Mouse (Mus musculus): ENCODE measurements at regions not wholly inside any gene's neighbourhood (a gene's known extent, or its start where the extent isn't known, plus 50 kb on each side); places are given as distances from the start of the nearest gene placed in this dataset.

DNA sequence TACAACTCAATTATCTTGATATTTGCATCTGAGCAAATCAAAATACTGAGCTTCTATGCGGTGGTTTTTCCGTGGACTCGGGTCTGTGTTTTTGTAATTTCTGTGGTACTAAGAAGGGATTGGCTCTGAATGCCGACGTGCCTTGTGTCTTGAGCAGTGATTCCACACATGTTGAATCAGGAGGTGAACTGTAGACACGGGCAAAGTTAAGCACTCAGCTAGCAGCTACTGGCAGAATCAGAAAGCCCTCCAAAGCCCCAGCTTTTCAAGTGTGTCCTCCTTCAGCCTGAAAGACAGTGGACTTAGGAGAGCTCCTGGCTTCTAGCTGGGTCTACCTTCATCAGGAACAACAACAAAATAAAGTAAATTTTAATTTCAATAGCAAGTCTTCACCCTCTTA, 462.9 kb upstream of the Pou3f3 start:
- Histone ChIP-seq H3K4me3 (ENCODE audit: low read depth, low read length) (no peak overlapping the region), H3K9ac (ENCODE audit: low read depth, low read length) (no peak overlapping the region), H3K4me1 (replicated peaks; ENCODE audit: control insufficient read depth, insufficient read depth, low read length) (no peaks in the 10 kb centered on the region), H3K36me3 (ENCODE audit: control insufficient read depth, insufficient read depth) (no peaks in the 10 kb centered on the region), H3K27ac (ENCODE audit: low read depth, low read length) (no peak overlapping the region), H3K9me3 (ENCODE audit: control insufficient read depth) (no peaks in the 10 kb centered on the region), H3K27me3 (replicated peaks; ENCODE audit: control insufficient read depth, insufficient read depth, low read length) (no peaks in the 10 kb centered on the region), H3K4me2 (replicated peaks; ENCODE audit: low read depth) (no peak overlapping the region)
- 77% methylated on average over 6 of the region's 6 CpGs for WGBS
- ATAC-seq, result no peak
- TF ChIP-seq CTCF (IDR thresholded peaks at IDR 0.05; ENCODE audit: low read depth), result no peak

DNA sequence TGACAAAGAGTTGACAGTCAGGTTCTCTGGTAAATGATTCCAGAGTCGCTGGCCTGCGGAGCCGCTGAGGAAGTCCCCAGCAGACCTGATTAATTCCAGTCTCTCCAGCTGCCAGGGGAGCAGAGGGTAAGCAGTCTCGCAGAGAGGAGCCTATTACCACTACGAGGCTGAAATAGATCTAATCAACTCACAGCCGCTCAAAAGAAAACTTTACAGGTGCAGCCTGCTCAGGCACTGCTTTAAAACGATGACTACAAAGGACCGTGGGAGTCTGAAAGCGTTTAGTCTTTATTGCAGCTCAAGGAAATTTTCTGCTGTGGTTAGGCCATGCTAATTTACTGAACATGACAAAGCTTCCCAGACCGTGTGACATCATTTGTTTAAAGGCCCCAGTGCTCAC, 462.3 kb upstream of the Pou3f3 start:
- WGBS, result 28% methylated on average over 10 of the region's 10 CpGs
- no peaks in the 10 kb centered on the region for H3K4me1 ChIP-seq (replicated peaks; ENCODE audit: control insufficient read depth, insufficient read depth, low read length)
- H3K4me3 ChIP-seq (ENCODE audit: low read depth, low read length), result no peak overlapping the region
- no peaks in the 10 kb centered on the region for H3K9me3 ChIP-seq (ENCODE audit: control insufficient read depth)
- no peak for ATAC-seq
- H3K9ac ChIP-seq (ENCODE audit: low read depth, low read length), result no peak overlapping the region
- H3K36me3 ChIP-seq (ENCODE audit: control insufficient read depth, insufficient read depth), result no peaks in the 10 kb centered on the region
- no peaks in the 10 kb centered on the region for H3K27me3 ChIP-seq (replicated peaks; ENCODE audit: control insufficient read depth, insufficient read depth, low read length)
- H3K4me2 ChIP-seq (replicated peaks; ENCODE audit: low read depth), result no peak overlapping the region
- H3K27ac ChIP-seq (ENCODE audit: low read depth, low read length), result no peak overlapping the region
- TF ChIP-seq CTCF (IDR thresholded peaks at IDR 0.05; ENCODE audit: low read depth), result no peak

DNA sequence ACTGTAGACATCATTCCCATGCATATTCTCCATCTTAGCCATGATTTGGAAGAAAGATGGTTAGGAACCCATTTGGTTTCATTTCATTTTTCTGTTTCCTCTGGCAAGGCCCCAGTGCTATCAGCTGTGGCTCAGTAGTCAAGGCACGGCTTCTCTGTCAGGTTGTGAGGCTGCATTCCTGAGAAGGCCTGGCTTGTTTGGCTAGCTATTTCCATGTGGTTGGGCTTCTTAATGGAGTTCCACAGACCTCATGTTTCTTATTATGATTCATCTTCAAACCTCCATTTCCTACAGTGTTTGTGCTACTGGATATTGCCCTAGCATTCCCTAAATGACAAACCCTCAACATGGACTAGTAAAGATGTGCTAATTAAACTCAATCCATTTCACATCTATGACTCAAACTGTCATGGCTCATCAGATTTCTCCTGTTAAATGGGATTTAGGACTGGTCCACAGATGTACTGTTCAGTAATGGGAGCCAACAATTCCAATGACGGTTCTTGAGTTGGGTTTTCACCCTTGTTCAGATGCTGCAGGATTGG, 459.0 kb upstream of the Pou3f3 start:
- no peak for ATAC-seq
- 89% methylated on average over 2 of the region's 2 CpGs for WGBS
- no peak for TF ChIP-seq CTCF (IDR thresholded peaks at IDR 0.05; ENCODE audit: low read depth)

DNA sequence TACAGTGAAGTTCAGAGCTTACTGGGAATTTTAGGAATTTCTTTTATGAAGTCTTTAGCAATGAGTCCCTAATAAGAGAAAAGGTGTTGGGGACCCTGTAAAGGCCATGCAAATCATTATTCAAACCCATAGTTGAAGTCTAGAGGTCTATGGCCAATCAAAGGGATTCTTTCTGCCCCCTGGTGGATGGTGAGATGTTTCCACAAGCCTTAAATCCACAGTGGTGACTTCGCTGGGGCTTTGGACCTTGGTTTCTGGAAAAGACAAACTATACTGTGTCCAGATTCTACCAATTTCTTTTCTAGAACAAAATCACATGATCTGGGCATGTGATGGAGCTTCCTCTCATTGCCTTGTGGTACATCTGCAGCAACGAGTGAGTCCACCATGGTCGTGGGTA, 457.2 kb upstream of the Pou3f3 start:
- Histone ChIP-seq H3K36me3 (ENCODE audit: control insufficient read depth, insufficient read depth) (no peaks in the 10 kb centered on the region), H3K27ac (ENCODE audit: low read depth, low read length) (no peak overlapping the region), H3K27me3 (replicated peaks; ENCODE audit: control insufficient read depth, insufficient read depth, low read length) (no peaks in the 10 kb centered on the region), H3K4me1 (replicated peaks; ENCODE audit: control insufficient read depth, insufficient read depth, low read length) (no peaks in the 10 kb centered on the region), H3K4me3 (ENCODE audit: low read depth, low read length) (no peak overlapping the region), H3K4me2 (replicated peaks; ENCODE audit: low read depth) (no peak overlapping the region), H3K9me3 (ENCODE audit: control insufficient read depth) (no peaks in the 10 kb centered on the region), H3K9ac (ENCODE audit: low read depth, low read length) (no peak overlapping the region)
- peak; percentile 64 for TF ChIP-seq CTCF (IDR thresholded peaks at IDR 0.05; ENCODE audit: low read depth)
- ATAC-seq, result no peak
- 92% methylated on average over 3 of the region's 3 CpGs for WGBS

More for the DNA sequence above, 459.0 kb upstream of the Pou3f3 start:
- Histone ChIP-seq H3K4me3 (ENCODE audit: low read depth, low read length) (no peak overlapping the region), H3K4me1 (replicated peaks; ENCODE audit: control insufficient read depth, insufficient read depth, low read length) (no peaks in the 10 kb centered on the region), H3K27me3 (replicated peaks; ENCODE audit: control insufficient read depth, insufficient read depth, low read length) (no peaks in the 10 kb centered on the region), H3K9ac (ENCODE audit: low read depth, low read length) (no peak overlapping the region), H3K9me3 (ENCODE audit: control insufficient read depth) (no peaks in the 10 kb centered on the region), H3K36me3 (ENCODE audit: control insufficient read depth, insufficient read depth) (no peaks in the 10 kb centered on the region), H3K27ac (ENCODE audit: low read depth, low read length) (no peak overlapping the region), H3K4me2 (replicated peaks; ENCODE audit: low read depth) (no peak overlapping the region)

DNA sequence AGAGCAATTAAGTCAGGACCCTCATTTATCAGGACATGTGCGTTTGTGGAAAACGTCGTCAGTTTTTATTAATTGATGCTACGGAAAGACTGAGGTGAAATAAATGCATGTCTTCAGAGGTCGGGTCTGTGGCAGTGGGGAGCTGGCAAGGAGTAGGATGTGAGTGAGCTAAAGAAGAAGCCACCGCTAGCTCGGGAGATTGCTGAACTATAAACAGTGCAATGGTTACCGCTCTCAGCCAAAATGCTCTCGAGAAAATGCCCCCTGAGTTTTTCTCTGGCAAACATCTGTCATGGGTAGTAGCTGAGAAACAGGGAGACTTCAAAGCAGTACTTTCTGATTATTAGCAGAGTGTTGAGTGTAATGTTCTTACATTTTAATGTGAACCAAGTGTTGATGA, 454.4 kb upstream of the Pou3f3 start:
- no peak for TF ChIP-seq CTCF (IDR thresholded peaks at IDR 0.05; ENCODE audit: low read depth)
- WGBS, result 63% methylated on average over 9 of the region's 9 CpGs
- H3K4me3 ChIP-seq (ENCODE audit: low read depth, low read length), result no peak overlapping the region
- H3K9ac ChIP-seq (ENCODE audit: low read depth, low read length), result no peak overlapping the region
- no peak overlapping the region for H3K4me2 ChIP-seq (replicated peaks; ENCODE audit: low read depth)
- no peaks in the 10 kb centered on the region for H3K4me1 ChIP-seq (replicated peaks; ENCODE audit: control insufficient read depth, insufficient read depth, low read length)
- H3K9me3 ChIP-seq (ENCODE audit: control insufficient read depth), result no peaks in the 10 kb centered on the region
- H3K27ac ChIP-seq (ENCODE audit: low read depth, low read length), result no peak overlapping the region
- no peaks in the 10 kb centered on the region for H3K36me3 ChIP-seq (ENCODE audit: control insufficient read depth, insufficient read depth)
- no peaks in the 10 kb centered on the region for H3K27me3 ChIP-seq (replicated peaks; ENCODE audit: control insufficient read depth, insufficient read depth, low read length)
- ATAC-seq, result no peak

DNA sequence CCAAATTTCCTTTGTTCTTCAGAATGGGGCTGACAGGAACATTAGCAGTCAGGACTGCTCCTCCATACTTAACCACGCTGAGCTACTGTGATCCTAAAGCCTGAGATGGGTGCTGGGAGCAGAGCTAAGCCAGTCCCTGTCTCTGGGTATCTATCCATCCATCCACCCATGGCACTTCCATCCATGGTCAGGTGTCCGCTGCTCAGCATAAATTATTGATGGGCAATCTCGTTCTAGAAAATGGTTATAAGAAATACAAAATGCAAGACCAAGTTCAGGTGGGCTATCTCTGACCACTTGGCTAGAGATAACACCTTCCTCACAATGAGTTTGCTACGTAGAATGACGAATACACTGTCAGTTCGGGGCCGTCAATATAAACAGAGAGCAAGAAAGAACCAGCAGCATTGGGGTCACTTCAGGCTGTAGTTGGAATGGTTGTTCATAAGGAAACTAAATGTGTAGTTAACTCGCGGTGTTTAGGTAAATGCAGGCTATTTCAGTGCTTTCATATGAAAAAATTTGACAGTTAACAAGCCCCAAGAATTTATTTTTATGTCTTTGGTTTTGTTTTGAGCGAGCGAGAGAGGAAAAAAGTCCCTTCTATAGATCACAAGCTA, 453.9 kb upstream of the Pou3f3 start:
- Histone ChIP-seq H3K4me1 (replicated peaks; ENCODE audit: control insufficient read depth, insufficient read depth, low read length) (no peaks in the 10 kb centered on the region), H3K27me3 (replicated peaks; ENCODE audit: control insufficient read depth, insufficient read depth, low read length) (no peaks in the 10 kb centered on the region), H3K9me3 (ENCODE audit: control insufficient read depth) (no peaks in the 10 kb centered on the region), H3K27ac (ENCODE audit: low read depth, low read length) (no peak overlapping the region), H3K4me2 (replicated peaks; ENCODE audit: low read depth) (no peak overlapping the region), H3K4me3 (ENCODE audit: low read depth, low read length) (no peak overlapping the region), H3K9ac (ENCODE audit: low read depth, low read length) (no peak overlapping the region), H3K36me3 (ENCODE audit: control insufficient read depth, insufficient read depth) (no peaks in the 10 kb centered on the region)
- no peak for ATAC-seq
- no peak for TF ChIP-seq CTCF (IDR thresholded peaks at IDR 0.05; ENCODE audit: low read depth)
- WGBS, result 84% methylated on average over 11 of the region's 11 CpGs

All from intestine, postnatal 0 days (tissue).